Mouse (Mus musculus): Measurements from ENCODE around the gene Rab8b.
"Not testable (repeated sequence)": the region's sequence is repeated elsewhere in the genome, so short reads cannot be mapped to it uniquely, and the experiment has no call there.

Rab8b gene

GRCm38 (mm10) chr9:66886818-66887217, 32.7 kb downstream of the Rab8b start:
- DNase-seq (ENCODE audit: low spot score): no peak

- no peak for DNase-seq (ENCODE audit: low spot score)
These were observed 33.1 kb downstream of the Rab8b start for GRCm38 (mm10) chr9:66886366-66886765.

- no peak for DNase-seq (ENCODE audit: low spot score)
These were observed 34.9 kb downstream of the Rab8b start for GRCm38 (mm10) chr9:66884609-66885008.

GRCm38 (mm10) chr9:66883500-66883899, 36.0 kb downstream of the Rab8b start:
- DNase-seq (ENCODE audit: low spot score): no peak

- DNase-seq (ENCODE audit: low spot score): no peak
These were observed 37.1 kb downstream of the Rab8b start for GRCm38 (mm10) chr9:66882406-66882821.

- no peak for DNase-seq (ENCODE audit: low spot score)
These were observed 37.6 kb downstream of the Rab8b start for GRCm38 (mm10) chr9:66881858-66882257.

GRCm38 (mm10) chr9:66880752-66881151, 38.7 kb downstream of the Rab8b start:
- DNase-seq (ENCODE audit: low spot score): no peak

GRCm38 (mm10) chr9:66879486-66879885, 40.0 kb downstream of the Rab8b start:
- DNase-seq (ENCODE audit: low spot score): no peak

GRCm38 (mm10) chr9:66878899-66879298, 40.6 kb downstream of the Rab8b start:
- DNase-seq (ENCODE audit: low spot score): no peak

GRCm38 (mm10) chr9:66876577-66876976, 42.9 kb downstream of the Rab8b start:
- DNase-seq (ENCODE audit: low spot score): no peak

- DNase-seq (ENCODE audit: low spot score): no peak
These were observed 45.2 kb downstream of the Rab8b start for GRCm38 (mm10) chr9:66874297-66874696.

- no peak for DNase-seq (ENCODE audit: low spot score)
These were observed 46.0 kb downstream of the Rab8b start for GRCm38 (mm10) chr9:66873531-66873930.

GRCm38 (mm10) chr9:66873009-66873408, 46.5 kb downstream of the Rab8b start:
- not testable (repeated sequence) for DNase-seq (ENCODE audit: low spot score)

- DNase-seq (ENCODE audit: low spot score): no peak
These were observed 47.3 kb downstream of the Rab8b start for GRCm38 (mm10) chr9:66872015-66872727.

GRCm38 (mm10) chr9:66864708-66865107, 54.8 kb downstream of the Rab8b start:
- no peak for DNase-seq (ENCODE audit: low spot score)

GRCm38 (mm10) chr9:66863456-66863855, 56.0 kb downstream of the Rab8b start:
- DNase-seq (ENCODE audit: low spot score): no peak

- no peak for DNase-seq (ENCODE audit: low spot score)
These were observed 57.3 kb downstream of the Rab8b start for GRCm38 (mm10) chr9:66862202-66862601.

- DNase-seq (ENCODE audit: low spot score): no peak
These were observed 58.3 kb downstream of the Rab8b start for GRCm38 (mm10) chr9:66861104-66861767.

GRCm38 (mm10) chr9:66859523-66859922, 60.0 kb downstream of the Rab8b start:
- no peak for DNase-seq (ENCODE audit: low spot score)

GRCm38 (mm10) chr9:66855865-66856264, 63.6 kb downstream of the Rab8b start:
- DNase-seq (ENCODE audit: low spot score): no peak

GRCm38 (mm10) chr9:66852592-66852991, 66.9 kb downstream of the Rab8b start:
- DNase-seq (ENCODE audit: low spot score): no peak

- no peak for DNase-seq (ENCODE audit: low spot score)
These were observed 68.5 kb downstream of the Rab8b start for GRCm38 (mm10) chr9:66850966-66851365.

- no peak for DNase-seq (ENCODE audit: low spot score)
These were observed 72.7 kb downstream of the Rab8b start for GRCm38 (mm10) chr9:66846822-66847221.

- DNase-seq (ENCODE audit: low spot score): no peak
These were observed 84.4 kb downstream of the Rab8b start for GRCm38 (mm10) chr9:66835097-66835480.
